In the genomic region with DNA sequence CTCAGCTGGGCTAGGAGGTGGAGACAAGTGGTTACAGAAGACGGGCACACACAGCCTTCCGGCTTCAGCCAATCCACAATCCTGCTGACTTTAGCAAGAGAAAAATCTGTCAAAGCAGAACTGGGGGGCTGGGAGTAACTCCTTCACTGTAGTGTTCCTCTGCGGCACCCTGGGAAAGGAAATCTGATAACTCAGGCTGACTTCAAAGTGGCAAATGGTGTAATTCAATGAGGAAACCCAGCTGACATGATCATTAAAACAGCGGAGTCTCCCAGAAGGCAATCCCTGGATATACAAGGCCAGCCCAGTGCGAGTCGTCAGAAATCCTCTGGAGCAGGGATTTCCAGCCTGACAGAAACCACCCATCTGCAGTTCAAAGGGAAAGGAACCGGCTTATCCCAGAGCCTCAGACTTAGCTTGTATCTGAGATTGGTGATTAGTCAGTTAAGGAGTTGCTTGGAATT, we compare ENCODE assay signal across 12 mouse cellular contexts. TPM values are rescaled to one million over a fixed set of nuclear protein-coding genes. Genes with fewer than 3 reads are reported as not detected.
DNase-seq lines count a peak whose midpoint lies in the region; ATAC-seq lines count a peak whose summit lies in the region.
"Had no signal": no experiment of that assay in that cellular context is flagged by ENCODE, and none has a peak within 500 bp of the region (broad histone marks: within the 10 kb centered on the region; RNA-seq: fewer than 3 reads in every experiment).

No protein-coding gene starts in this region.

- peaks cover 9% of the 10 kb centered on the region for H3K4me1 ChIP-seq in heart, embryonic 13.5 days
- peaks cover 12% of the 10 kb centered on the region for H3K4me1 ChIP-seq in limb, embryonic 12.5 days (replicated peaks)
- H3K4me1 ChIP-seq: neural tube, embryonic 12.5 days had no signal

- ATAC-seq in heart, embryonic 13.5 days (ENCODE audit: extremely low read depth, insufficient number of reproducible peaks, low FRiP score, low TSS enrichment): no peak
- ATAC-seq in limb, embryonic 12.5 days (ENCODE audit: insufficient number of reproducible peaks, insufficient read depth, low FRiP score, low TSS enrichment, low read depth): peak; percentile 76; the same call in 1 of the 2 replicates

- intact Hi-C loops in heart, postnatal 36 days (cut with DNase I): no loop called here
- intact Hi-C loops in left cerebral cortex, postnatal 36 days (cut with DNase I): loop anchor here (10.0 kb wide), 1 partner anchor 110 kb away; no protein-coding TSS in a partner anchor

- H3K27me3 ChIP-seq in heart, embryonic 13.5 days (replicated peaks): no peaks in the 10 kb centered on the region
- H3K27me3 ChIP-seq in limb, embryonic 12.5 days: no peaks in the 10 kb centered on the region; the same call in 1 of the 2 replicates
- H3K27me3 ChIP-seq: heart, embryonic 15.5 days; neural tube, embryonic 12.5 days had no signal

- 2% methylated on average over 7 of the region's 7 CpGs for WGBS in heart, embryonic 13.5 days
- 4% methylated on average over 7 of the region's 7 CpGs for WGBS in limb, embryonic 12.5 days

- H3K9me3 ChIP-seq in heart, embryonic 13.5 days: no peaks in the 10 kb centered on the region
- H3K9me3 ChIP-seq in limb, embryonic 12.5 days: no peaks in the 10 kb centered on the region
- H3K9me3 ChIP-seq: heart, embryonic 15.5 days; neural tube, embryonic 12.5 days had no signal

- H3K36me3 ChIP-seq in heart, embryonic 13.5 days: no peaks in the 10 kb centered on the region
- H3K36me3 ChIP-seq in limb, embryonic 12.5 days: no peaks in the 10 kb centered on the region
- H3K36me3 ChIP-seq: heart, embryonic 15.5 days; neural tube, embryonic 12.5 days had no signal

- no peak overlapping the region for H3K4me3 ChIP-seq in heart, embryonic 13.5 days
- H3K4me3 ChIP-seq in limb, embryonic 12.5 days (replicated peaks): no peak overlapping the region
- H3K4me3 ChIP-seq: heart, embryonic 15.5 days; neural tube, embryonic 12.5 days had no signal

- no peak for DNase-seq in heart, postnatal 36 days
- peak; percentile 11 for DNase-seq in urinary bladder, postnatal 14 days (ENCODE audit: low spot score)
- no peak for DNase-seq in urinary bladder, postnatal 10 days (ENCODE audit: low spot score)
- DNase-seq in yolk sac, embryonic 10.5 days (ENCODE audit: low spot score): peak; percentile 13
- DNase-seq in left cerebral cortex, postnatal 36 days (ENCODE audit: low spot score in 2 of 2): no peak
- no peak for DNase-seq in adrenal gland, postnatal 25 days
- DNase-seq: adrenal gland, adult 8-10 months had no signal

- peak overlapping the region; percentile 46 for H3K4me2 ChIP-seq in heart, embryonic 13.5 days
- H3K4me2 ChIP-seq in limb, embryonic 12.5 days: no peak overlapping the region
- H3K4me2 ChIP-seq: heart, embryonic 15.5 days; liver, embryonic 11.5 days; neural tube, embryonic 12.5 days had no signal

- no peak overlapping the region for H3K27ac ChIP-seq in heart, embryonic 13.5 days (replicated peaks)
- 0 out of 2 replicates have a peak overlapping the region, but pooled peaks have one; percentile 17 for H3K27ac ChIP-seq in limb, embryonic 12.5 days
- H3K27ac ChIP-seq: heart, embryonic 15.5 days; neural tube, embryonic 12.5 days had no signal

- peak overlapping the region; percentile 37 for H3K9ac ChIP-seq in heart, embryonic 13.5 days
- no peak overlapping the region for H3K9ac ChIP-seq in limb, embryonic 12.5 days (replicated peaks)
- H3K9ac ChIP-seq: heart, embryonic 15.5 days; neural tube, embryonic 12.5 days had no signal

RNA-seq across cellular contexts. Expression of a gene that starts 42.8 kb away (rescaled TPM):
- polyA plus RNA-seq in heart, embryonic 13.5 days (2015; fragmentation: Nextera tagmentation; extraction: Ambion mirVana): 309 and 332 TPM in 2 replicates
- 100 to 1,000 TPM; 201 to 234 TPM for total RNA-seq in heart, postnatal 36 days (2021)
- 498 and 501 TPM in 2 replicates for polyA plus RNA-seq in limb, embryonic 12.5 days (2016; fragmentation: Nextera tagmentation; extraction: Ambion mirVana)
- total RNA-seq in left cerebral cortex, postnatal 36 days (2021): 100 to 1,000 TPM; 194 to 206 TPM
- total RNA-seq in adrenal gland, postnatal 25 days (2021): 323 and 405 TPM in 2 replicates

Comparison
In these comparisons a context has a peak if more than half of its experiments do, and no peak if none do; other contexts are left out.
1. DNase-seq: peak in urinary bladder, postnatal 14 days (single experiment) and yolk sac, embryonic 10.5 days (single experiment); none in heart, postnatal 36 days (0 of 2), urinary bladder, postnatal 10 days (single experiment), left cerebral cortex, postnatal 36 days (0 of 2) and adrenal gland, postnatal 25 days (single experiment).